Mouse (Mus musculus): ENCODE measurements around the gene Dennd4b.

- TF ChIP-seq GATA1 (IDR thresholded peaks at IDR 0.05; ENCODE audit: borderline replicate concordance, low read length), result no peak
- no peak for TF ChIP-seq FLI1 (IDR thresholded peaks at IDR 0.05; ENCODE audit: low read length)
Observed at GRCm38 (mm10) chr3:90292345-90293275, 27.6 kb downstream of the Dennd4b start, which contains the start of gene Gatad2b.
